Mouse (Mus musculus) embryonic facial prominence, embryonic 12.5 days (tissue): ENCODE measurements around the gene Rapgef1. TPM values are rescaled to one million over a fixed set of nuclear protein-coding genes. Genes with fewer than 3 reads are reported as not detected.
A peak's percentile ranks its signal among the peaks of the same experiment; 100 is the strongest.

Source experiments
- ATAC-seq: fragments of 200-750 bp; cut with Nextera tagmentation; 2 replicates; pipeline ENCODE4 v1.8.0; 2017; ENCODE audit not compliant: insufficient number of reproducible peaks, insufficient read depth, low FRiP score, low TSS enrichment
- H3K27ac ChIP-seq: fragments of 300-500 bp; sonication (generic); 2 replicates; pipeline ENCODE4 v1.5.1; 2016; ENCODE audit warnings: mild to moderate bottlenecking
- H3K27me3 ChIP-seq: fragments of 300-500 bp; sonication (generic); 2 replicates; pipeline ENCODE4 v1.6.1; 2016; ENCODE audit warnings: mild to moderate bottlenecking, moderate library complexity
- H3K36me3 ChIP-seq: fragments of 300-500 bp; sonication (generic); 2 replicates; pipeline ENCODE4 v1.6.1; 2016; ENCODE audit warnings: mild to moderate bottlenecking
- H3K4me1 ChIP-seq: fragments of 300-500 bp; sonication (generic); 2 replicates; pipeline ENCODE4 v1.6.1; 2016
- H3K4me2 ChIP-seq: fragments of 300-500 bp; sonication (generic); replicated peaks from 2 replicates; pipeline ENCODE4 v1.6.1; 2016; ENCODE audit warnings: mild to moderate bottlenecking, moderate library complexity
- H3K4me3 ChIP-seq: fragments of 300-500 bp; sonication (generic); 2 replicates; pipeline ENCODE4 v1.5.1; 2016; ENCODE audit warnings: mild to moderate bottlenecking
- H3K9ac ChIP-seq: fragments of 300-500 bp; sonication (generic); 2 replicates; pipeline ENCODE4 v1.6.1; 2016; ENCODE audit warnings: mild to moderate bottlenecking, moderate library complexity
- H3K9me3 ChIP-seq: fragments of 300-500 bp; sonication (generic); 2 replicates; pipeline ENCODE4 v1.6.1; 2016; ENCODE audit warnings: mild to moderate bottlenecking, moderate library complexity
- WGBS: fragments of 180-500 bp; shearing (Covaris S2); methylation state at CpG from one replicate; pipeline ENCODE4 v1.1.7; 2016; 5-methylcytosine and 5-hydroxymethylcytosine counted together
- polyA plus RNA-seq: library from polyadenylated mRNA; unstranded; fragments of >200 nt; fragmentation: Nextera tagmentation; extraction: Ambion mirVana; gene quantifications from 2 replicates; pipeline ENCODE4 v1.2.1, GENCODE M21; 2016

Gene Rapgef1
- polyA plus RNA-seq, 1 experiment from 2014 or later = 20.3 TPM

DNA sequence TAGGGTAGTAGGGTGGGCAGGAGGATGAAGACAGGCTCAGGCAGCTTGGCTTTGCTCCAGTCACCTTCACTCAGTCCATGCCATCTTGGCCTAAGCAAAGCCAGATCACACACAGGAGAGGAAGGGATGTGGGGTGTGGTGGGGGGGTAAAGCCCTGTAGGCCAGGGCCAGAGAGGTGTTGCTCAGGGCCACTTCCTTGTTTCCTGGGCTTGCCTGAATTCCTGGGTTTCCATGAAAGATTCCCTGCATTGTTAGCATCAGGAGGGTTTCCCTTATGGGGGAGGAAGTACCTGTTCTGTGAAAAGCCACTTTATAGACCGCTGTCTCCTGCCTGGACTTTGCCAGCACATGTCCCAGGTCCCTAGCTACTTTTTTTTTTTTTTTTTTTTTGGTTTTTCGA, 94.0 kb downstream of the Rapgef1 start:
- H3K9me3 ChIP-seq = no peaks in the 10 kb centered on the region
- no peak overlapping the region for H3K4me2 ChIP-seq
- H3K36me3 ChIP-seq = peaks cover 51% of the 10 kb centered on the region
- peaks cover 13% of the 10 kb centered on the region; the same call in 1 of the 2 replicates for H3K4me1 ChIP-seq
- no peak overlapping the region for H3K9ac ChIP-seq
- WGBS = 100% methylated on average over 1 of the region's 2 CpGs
- no peak for ATAC-seq
- no peak overlapping the region for H3K27ac ChIP-seq
- no peaks in the 10 kb centered on the region for H3K27me3 ChIP-seq
- H3K4me3 ChIP-seq = no peak overlapping the region

DNA sequence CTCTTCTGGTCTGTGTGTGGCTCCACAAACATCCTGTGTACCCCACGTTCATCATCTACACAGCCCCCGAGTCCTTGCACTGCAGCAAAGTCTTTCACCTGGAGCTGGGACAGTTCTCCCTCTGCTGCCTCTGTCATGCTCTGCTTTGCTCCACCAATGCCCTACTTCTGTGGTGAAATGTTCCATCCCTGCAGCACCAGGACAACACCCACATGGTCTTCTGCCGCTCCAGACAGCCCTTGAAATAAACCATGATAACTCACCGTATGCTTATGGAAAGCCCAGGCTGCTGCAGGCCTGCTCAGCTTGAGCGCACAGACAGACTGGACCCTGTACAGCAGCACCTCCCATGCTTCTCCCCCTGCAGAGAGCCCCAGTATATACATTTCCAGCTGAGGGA, 94.6 kb downstream of the Rapgef1 start:
- H3K36me3 ChIP-seq = peaks cover 47% of the 10 kb centered on the region
- H3K9ac ChIP-seq = no peak overlapping the region
- H3K27ac ChIP-seq = no peak overlapping the region
- 88% methylated on average over 5 of the region's 5 CpGs for WGBS
- H3K9me3 ChIP-seq = no peaks in the 10 kb centered on the region
- no peak overlapping the region for H3K4me2 ChIP-seq
- no peak overlapping the region for H3K4me3 ChIP-seq
- no peaks in the 10 kb centered on the region for H3K27me3 ChIP-seq
- peaks cover 13% of the 10 kb centered on the region; the same call in 1 of the 2 replicates for H3K4me1 ChIP-seq
- ATAC-seq = no peak

DNA sequence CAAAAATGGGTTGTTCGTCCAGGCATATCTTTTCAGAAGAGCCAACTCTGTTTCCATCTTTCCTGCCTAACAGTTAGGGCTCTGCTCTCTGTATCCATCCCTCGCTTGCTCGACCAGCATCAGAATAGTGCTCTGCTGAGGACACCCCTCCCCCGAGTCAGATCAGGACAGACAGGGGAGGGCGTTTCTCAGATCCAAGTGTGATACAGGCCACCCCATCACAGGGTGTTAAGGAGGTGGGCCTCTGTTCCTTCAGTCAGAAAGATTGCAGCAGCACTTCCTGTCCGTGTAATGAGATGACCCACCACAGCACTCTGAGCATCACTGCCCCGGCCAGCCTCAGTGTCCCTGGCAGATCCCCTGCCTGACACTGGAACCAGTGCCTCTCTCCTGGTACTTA, 96.6 kb downstream of the Rapgef1 start:
- Histone ChIP-seq H3K27ac (peak overlapping the region; percentile 84), H3K4me2 (no peak overlapping the region), H3K27me3 (no peaks in the 10 kb centered on the region), H3K36me3 (peaks cover 51% of the 10 kb centered on the region), H3K9me3 (no peaks in the 10 kb centered on the region), H3K4me3 (no peak overlapping the region), H3K4me1 (peaks cover 13% of the 10 kb centered on the region; the same call in 1 of the 2 replicates), H3K9ac (no peak overlapping the region)
- WGBS = 31% methylated on average over 7 of the region's 7 CpGs
- no peak for ATAC-seq

DNA sequence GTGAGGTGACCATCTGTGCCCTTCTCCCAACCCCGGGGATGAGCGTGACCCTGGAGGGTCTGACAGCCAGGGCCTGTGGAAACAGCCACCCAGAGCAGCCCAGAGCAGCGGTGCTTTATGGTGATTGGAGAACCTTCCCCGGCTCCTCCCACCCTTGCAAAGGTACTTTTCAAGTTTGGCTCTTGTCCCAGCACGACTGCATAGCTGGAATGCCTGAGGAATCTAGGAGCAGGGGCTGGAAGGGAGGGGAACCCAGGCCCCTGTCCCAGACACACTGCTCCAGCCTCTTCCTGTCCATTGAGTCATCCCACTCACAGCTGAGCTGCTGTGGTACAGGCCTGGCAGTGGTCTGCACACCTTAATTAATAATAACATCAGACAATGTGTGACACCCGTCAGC, 97.2 kb downstream of the Rapgef1 start:
- Histone ChIP-seq H3K36me3 (peaks cover 51% of the 10 kb centered on the region), H3K9me3 (no peaks in the 10 kb centered on the region), H3K4me1 (peaks cover 13% of the 10 kb centered on the region; the same call in 1 of the 2 replicates), H3K27me3 (no peaks in the 10 kb centered on the region), H3K4me2 (no peak overlapping the region), H3K4me3 (no peak overlapping the region), H3K27ac (peak overlapping the region; percentile 84), H3K9ac (no peak overlapping the region)
- 9% methylated on average over 6 of the region's 6 CpGs for WGBS
- ATAC-seq = peak; percentile 91

DNA sequence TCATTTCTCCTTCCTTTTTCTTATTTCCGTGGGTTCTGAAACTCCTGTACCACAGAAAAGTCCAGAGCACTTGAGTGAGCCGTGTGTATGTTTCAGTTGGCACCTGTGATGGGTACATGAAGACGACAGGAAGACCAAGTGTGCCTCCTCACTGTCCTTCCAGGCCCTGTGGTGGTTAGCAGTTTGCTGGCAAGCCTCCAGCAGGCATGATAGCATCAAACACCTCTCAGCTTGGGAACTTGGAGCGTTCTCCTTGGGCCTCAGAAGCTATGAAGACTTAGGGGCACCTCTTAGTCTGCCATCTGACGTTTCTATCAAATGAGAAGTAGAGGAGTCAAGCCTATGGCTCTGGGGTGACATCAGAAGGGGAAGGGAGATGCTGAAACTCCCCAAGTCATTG, 99.1 kb downstream of the Rapgef1 start:
- 91% methylated on average over 5 of the region's 5 CpGs for WGBS
- no peak for ATAC-seq
- H3K9me3 ChIP-seq = no peaks in the 10 kb centered on the region
- no peak overlapping the region for H3K4me2 ChIP-seq
- peaks cover 58% of the 10 kb centered on the region for H3K36me3 ChIP-seq
- H3K4me1 ChIP-seq = peaks cover 13% of the 10 kb centered on the region; the same call in 1 of the 2 replicates
- no peak overlapping the region for H3K27ac ChIP-seq
- no peak overlapping the region for H3K4me3 ChIP-seq
- H3K27me3 ChIP-seq = no peaks in the 10 kb centered on the region
- H3K9ac ChIP-seq = no peak overlapping the region

DNA sequence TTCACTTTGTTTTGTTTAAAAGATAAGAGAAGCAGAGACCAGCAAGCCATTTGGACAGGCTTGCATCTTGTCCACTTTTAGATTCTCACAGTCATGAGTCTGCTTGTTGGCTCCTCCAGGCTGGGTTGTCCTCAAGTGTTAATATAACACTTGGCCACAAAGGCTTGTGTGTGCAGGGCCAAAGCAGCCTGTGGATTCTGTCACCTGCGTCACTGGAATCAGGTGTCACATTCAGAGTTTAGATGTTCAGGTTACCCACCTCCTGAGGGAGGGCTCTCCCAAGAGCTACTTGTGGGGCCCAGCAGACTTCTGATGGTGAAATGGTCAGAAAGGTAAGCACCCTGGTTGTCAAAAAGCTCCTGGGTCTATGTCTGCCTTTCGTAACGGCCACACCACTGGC, 103.6 kb downstream of the Rapgef1 start:
- no peak for ATAC-seq
- H3K27me3 ChIP-seq = no peaks in the 10 kb centered on the region
- H3K4me1 ChIP-seq = no peaks in the 10 kb centered on the region
- H3K27ac ChIP-seq = no peak overlapping the region
- peaks cover 86% of the 10 kb centered on the region for H3K36me3 ChIP-seq
- H3K4me2 ChIP-seq = no peak overlapping the region
- H3K9ac ChIP-seq = no peak overlapping the region
- H3K9me3 ChIP-seq = no peaks in the 10 kb centered on the region
- no peak overlapping the region for H3K4me3 ChIP-seq
- WGBS = 93% methylated on average over 3 of the region's 3 CpGs

DNA sequence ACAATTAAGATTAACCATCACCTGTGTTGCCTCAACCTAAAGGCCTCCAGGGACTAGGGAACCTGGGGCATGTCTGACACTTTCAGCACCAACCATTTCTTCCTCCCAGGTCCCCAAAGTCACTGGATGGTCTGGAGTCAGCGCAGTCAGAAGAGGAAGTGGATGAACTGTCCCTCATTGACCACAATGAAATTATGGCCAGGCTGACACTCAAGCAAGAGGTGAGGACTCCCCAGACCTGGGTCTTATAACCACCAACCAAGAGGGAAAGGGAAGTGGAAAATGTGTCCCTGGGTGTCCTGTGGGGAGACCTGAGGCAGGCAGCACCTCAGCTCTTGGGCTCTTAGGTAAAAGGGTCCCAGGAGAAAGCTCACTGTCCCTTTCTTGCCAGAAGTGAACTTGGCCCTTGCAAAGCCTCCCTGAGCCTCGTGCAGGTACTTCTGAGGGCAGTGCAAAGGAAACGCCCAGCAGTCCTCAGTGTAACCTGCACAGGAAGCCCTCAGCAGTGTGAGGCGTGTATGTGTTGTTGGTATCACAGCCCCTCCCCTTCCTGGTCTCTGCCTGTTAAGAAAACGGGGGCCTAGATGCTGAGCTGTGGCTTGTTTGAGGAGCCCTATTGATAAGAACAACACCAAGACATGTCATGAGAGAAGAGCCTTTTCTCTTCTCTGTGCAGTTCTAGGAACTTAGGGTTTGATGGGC, 105.3 kb downstream of the Rapgef1 start:
- H3K4me1 ChIP-seq = no peaks in the 10 kb centered on the region
- peaks cover 95% of the 10 kb centered on the region for H3K36me3 ChIP-seq
- no peak overlapping the region for H3K27ac ChIP-seq
- H3K9ac ChIP-seq = no peak overlapping the region
- no peaks in the 10 kb centered on the region for H3K9me3 ChIP-seq
- H3K27me3 ChIP-seq = no peaks in the 10 kb centered on the region
- H3K4me2 ChIP-seq = no peak overlapping the region
- H3K4me3 ChIP-seq = no peak overlapping the region
- ATAC-seq = no peak
- WGBS = 85% methylated on average over 5 of the region's 5 CpGs

DNA sequence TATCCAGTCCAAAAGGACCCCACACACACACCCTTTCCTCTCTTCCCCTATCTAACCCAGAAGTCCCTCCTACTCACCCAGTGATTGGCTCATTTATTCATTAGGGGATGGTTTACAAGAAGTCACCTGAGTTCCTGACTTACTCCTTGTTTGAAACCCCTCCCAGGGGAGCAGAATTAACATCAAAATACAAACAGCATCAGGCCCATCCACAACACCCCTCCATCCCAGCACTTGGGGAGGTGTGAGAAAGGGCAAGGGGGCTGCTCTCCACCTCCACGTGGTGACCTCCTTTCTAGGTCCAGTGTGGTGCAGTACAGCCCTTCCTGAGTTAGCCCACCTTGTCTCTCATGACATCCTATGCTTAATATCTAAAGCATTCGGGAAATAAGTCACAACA, 110.0 kb downstream of the Rapgef1 start:
- Histone ChIP-seq H3K27ac (no peak overlapping the region), H3K9me3 (no peaks in the 10 kb centered on the region), H3K27me3 (no peaks in the 10 kb centered on the region), H3K4me2 (no peak overlapping the region), H3K4me3 (no peak overlapping the region), H3K36me3 (peaks cover 92% of the 10 kb centered on the region), H3K4me1 (no peaks in the 10 kb centered on the region), H3K9ac (no peak overlapping the region)
- ATAC-seq = no peak
- 62% methylated on average over 2 of the region's 2 CpGs for WGBS

DNA sequence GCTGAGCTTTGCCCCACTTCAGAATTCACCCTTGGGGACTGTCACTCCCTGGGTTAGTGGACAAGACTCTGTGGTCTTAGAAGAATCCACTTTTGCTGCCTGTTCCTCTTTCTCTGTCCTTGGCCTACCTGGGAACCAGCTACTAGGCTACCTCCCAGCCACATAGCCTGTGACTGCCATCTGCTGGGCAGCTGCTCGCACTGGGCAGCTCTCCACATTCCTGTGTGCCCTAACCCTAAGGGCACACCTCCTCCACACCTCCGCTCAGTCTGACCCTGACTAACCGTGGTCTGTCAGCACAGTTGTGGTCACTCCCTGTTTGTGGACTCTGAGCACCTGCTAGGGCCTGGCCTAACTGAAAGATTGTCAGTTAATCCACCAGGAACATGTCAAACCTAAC, 112.0 kb downstream of the Rapgef1 start:
- Histone ChIP-seq H3K27me3 (no peaks in the 10 kb centered on the region), H3K27ac (no peak overlapping the region), H3K9me3 (no peaks in the 10 kb centered on the region), H3K4me2 (no peak overlapping the region), H3K4me3 (no peak overlapping the region), H3K4me1 (no peaks in the 10 kb centered on the region), H3K9ac (no peak overlapping the region), H3K36me3 (peaks cover 92% of the 10 kb centered on the region)
- 65% methylated on average over 3 of the region's 3 CpGs for WGBS
- ATAC-seq = no peak

DNA sequence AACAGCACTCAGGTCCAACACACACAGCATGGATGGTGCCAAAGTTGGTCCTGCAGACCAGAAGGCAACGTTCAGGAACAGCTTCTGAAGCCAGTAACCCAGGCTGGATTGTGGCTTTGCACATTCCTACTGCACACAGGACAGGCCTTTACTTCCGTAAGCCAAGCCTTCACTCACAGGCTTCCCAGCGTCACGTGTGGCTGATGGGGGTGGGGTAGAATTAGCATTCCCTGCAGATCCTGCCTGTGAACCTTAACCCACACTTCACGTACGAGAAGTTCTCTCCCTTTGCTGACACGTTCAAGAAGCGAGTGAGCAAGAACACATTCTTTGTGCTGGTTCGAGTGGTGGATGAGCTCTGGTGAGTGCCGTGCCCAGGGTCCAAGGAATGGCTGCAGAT, 113.0 kb downstream of the Rapgef1 start:
- WGBS = 88% methylated on average over 10 of the region's 10 CpGs

DNA sequence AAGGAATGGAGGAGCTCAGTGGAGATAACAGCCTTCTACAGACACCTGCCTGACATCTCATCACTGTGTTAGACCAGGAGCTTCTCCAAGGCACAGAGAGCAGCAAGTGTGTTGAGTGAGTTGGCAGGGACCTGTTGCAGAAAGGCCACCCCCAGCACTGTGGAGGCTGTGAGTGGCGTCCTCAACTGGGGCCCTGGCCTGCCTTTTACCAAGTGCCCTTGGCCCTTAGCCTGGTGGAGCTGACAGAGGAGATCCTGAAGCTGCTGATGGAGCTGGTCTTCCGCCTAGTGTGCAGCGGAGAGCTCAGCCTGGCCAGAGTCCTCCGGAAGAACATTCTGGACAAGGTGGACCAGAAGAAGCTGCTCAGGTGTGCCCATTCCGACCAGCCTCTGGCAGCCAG, 113.8 kb downstream of the Rapgef1 start:
- Histone ChIP-seq H3K4me3 (no peak overlapping the region), H3K4me1 (no peaks in the 10 kb centered on the region), H3K9ac (no peak overlapping the region), H3K27me3 (no peaks in the 10 kb centered on the region), H3K27ac (no peak overlapping the region), H3K36me3 (peaks cover 93% of the 10 kb centered on the region), H3K9me3 (no peaks in the 10 kb centered on the region), H3K4me2 (no peak overlapping the region)
- 93% methylated on average over 5 of the region's 5 CpGs for WGBS
- no peak for ATAC-seq

More for the DNA sequence above, 113.0 kb downstream of the Rapgef1 start:
- no peak for ATAC-seq
- H3K9me3 ChIP-seq = no peaks in the 10 kb centered on the region
- peaks cover 93% of the 10 kb centered on the region for H3K36me3 ChIP-seq
- H3K9ac ChIP-seq = no peak overlapping the region
- no peaks in the 10 kb centered on the region for H3K27me3 ChIP-seq
- H3K4me3 ChIP-seq = no peak overlapping the region
- no peak overlapping the region for H3K4me2 ChIP-seq
- H3K4me1 ChIP-seq = no peaks in the 10 kb centered on the region
- no peak overlapping the region for H3K27ac ChIP-seq

DNA sequence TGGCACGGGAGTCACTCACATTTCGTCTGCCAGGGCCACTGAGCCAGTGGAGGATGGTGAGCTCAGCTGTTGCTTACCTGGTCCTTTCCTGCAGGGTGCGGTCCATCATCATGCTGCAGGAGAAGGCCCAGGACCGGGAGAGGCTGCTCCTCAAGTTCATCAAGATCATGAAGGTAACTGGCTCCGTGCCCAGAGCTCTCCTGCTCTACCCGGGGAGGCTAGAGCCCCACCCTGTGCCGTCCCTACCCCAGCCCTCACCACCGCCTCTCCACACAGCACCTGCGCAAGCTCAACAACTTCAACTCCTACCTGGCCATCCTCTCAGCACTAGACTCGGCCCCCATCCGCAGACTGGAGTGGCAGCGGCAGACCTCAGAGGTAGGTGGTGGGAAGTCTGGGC, 116.2 kb downstream of the Rapgef1 start:
- H3K36me3 ChIP-seq = peaks cover 90% of the 10 kb centered on the region
- no peaks in the 10 kb centered on the region for H3K9me3 ChIP-seq
- no peak overlapping the region for H3K4me2 ChIP-seq
- H3K27ac ChIP-seq = no peak overlapping the region
- no peaks in the 10 kb centered on the region for H3K27me3 ChIP-seq
- WGBS = 88% methylated on average over 12 of the region's 12 CpGs
- no peak overlapping the region for H3K9ac ChIP-seq
- ATAC-seq = no peak
- H3K4me3 ChIP-seq = no peak overlapping the region
- H3K4me1 ChIP-seq = no peaks in the 10 kb centered on the region
